Mouse (Mus musculus): ENCODE measurements around the gene Defb45. TPM values are rescaled to one million over a fixed set of nuclear protein-coding genes. Genes with fewer than 3 reads are reported as not detected.

Defb45 gene
- polyA plus RNA-seq, 1 experiment: not detected

DNA sequence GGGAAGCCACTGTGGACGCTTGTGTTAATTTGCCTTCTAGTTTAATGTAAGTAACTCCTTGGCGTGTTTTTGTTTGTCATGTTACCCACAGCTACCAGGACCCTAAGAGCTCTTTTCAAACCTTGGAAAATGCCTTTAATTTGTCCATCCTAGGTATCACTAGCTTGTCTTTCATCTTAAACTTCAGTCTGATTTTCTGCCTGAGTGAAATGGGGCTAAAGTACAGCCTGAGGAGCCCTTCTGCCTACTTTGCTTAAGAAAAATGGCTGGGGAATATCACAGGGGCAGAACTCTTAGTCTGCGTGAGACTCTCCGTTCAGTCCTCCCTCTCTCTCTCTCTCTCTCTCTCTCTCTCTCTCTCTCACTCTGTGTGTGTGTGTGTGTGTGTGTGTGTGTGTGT, 29.3 kb downstream of the Defb45 start:
- Histone ChIP-seq H3K4me3 (ENCODE audit: insufficient read depth, poor library complexity, severe bottlenecking) (no peak overlapping the region), H3ac (ENCODE audit: control insufficient read depth, insufficient read length, low read depth) (no peak overlapping the region), H3K27me3 (ENCODE audit: control insufficient read depth, insufficient read depth, insufficient read length) (peaks cover 11% of the 10 kb centered on the region), H3K36me3 (ENCODE audit: control insufficient read depth, insufficient read depth) (no peaks in the 10 kb centered on the region), H3K79me3 (ENCODE audit: low read depth) (no peaks in the 10 kb centered on the region), H3K79me2 (ENCODE audit: control insufficient read depth, insufficient read depth) (no peaks in the 10 kb centered on the region)
- TF ChIP-seq MYOD1 (IDR thresholded peaks at IDR 0.05; ENCODE audit: control insufficient read depth, insufficient read length, low read depth) (no peak), MAX (IDR thresholded peaks at IDR 0.05) (no peak), CEBPB (IDR thresholded peaks at IDR 0.05; ENCODE audit: low read depth) (no peak), USF1 (IDR thresholded peaks at IDR 0.05; ENCODE audit: low read depth) (no peak), FOSL1 (IDR thresholded peaks at IDR 0.05; ENCODE audit: insufficient read depth, low read length, poor library complexity, severe bottlenecking) (no peak), MYOG (IDR thresholded peaks at IDR 0.05; ENCODE audit: control insufficient read depth, extremely low read depth, insufficient read length) (no peak), CTCF (IDR thresholded peaks at IDR 0.05; ENCODE audit: control insufficient read depth, insufficient read depth, insufficient read length) (no peak)

DNA sequence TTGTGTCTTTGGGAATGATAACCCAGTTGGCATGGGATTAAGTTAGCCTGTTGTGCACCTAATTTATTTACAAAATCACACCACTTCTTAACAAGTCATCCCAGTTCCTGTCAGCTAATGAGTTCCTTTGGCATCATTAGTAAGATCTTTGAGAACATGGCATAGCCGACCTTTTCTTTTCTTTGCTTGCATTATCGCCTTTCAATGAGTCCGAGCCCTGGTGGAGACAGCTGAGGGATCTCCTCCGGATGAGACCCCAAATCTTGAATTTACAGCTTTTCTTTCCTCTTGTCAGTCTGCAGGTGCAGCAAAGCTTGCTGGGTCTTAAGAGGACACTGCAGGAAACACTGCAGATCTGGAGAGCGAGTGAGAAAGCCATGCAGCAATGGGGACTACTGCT, 30.2 kb downstream of the Defb45 start, which contains the start of gene Gm17416:
Gm17416 (plus strand) TSS at position 301 of the 400 bp plus-strand sequence.
- Histone ChIP-seq H3K36me3 (ENCODE audit: control insufficient read depth, insufficient read depth) (no peaks in the 10 kb centered on the region), H3K79me2 (ENCODE audit: control insufficient read depth, insufficient read depth) (no peaks in the 10 kb centered on the region), H3ac (ENCODE audit: control insufficient read depth, insufficient read length, low read depth) (no peak within 1 kb of the TSS), H3K4me3 (ENCODE audit: insufficient read depth, poor library complexity, severe bottlenecking) (no peak within 1 kb of the TSS), H3K79me3 (ENCODE audit: low read depth) (no peaks in the 10 kb centered on the region), H3K27me3 (ENCODE audit: control insufficient read depth, insufficient read depth, insufficient read length) (peaks cover 5% of the 10 kb centered on the region)
- TF ChIP-seq MYOG (IDR thresholded peaks at IDR 0.05; ENCODE audit: control insufficient read depth, extremely low read depth, insufficient read length): no peak

DNA sequence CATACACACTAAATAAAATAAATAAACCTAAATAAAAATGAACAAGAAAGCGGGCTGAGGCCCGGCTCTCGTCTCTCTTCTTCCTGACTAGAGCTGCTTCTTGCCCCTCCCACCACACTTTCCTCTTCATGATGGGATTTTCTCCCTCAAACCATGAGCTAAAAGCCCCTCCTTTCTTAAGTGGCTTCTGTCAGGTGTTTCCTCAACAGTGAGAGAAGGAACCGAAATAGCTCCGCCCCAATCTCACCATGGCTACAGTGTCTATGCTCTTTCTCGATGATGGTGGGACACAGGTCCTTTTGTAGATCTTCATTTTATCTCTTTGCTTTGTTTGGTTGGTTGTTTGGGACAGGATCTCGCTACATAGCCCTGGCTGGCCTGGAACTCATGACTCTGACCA, 42.5 kb downstream of the Defb45 start:
- Histone ChIP-seq H3K36me3 (ENCODE audit: control insufficient read depth, insufficient read depth) (no peaks in the 10 kb centered on the region), H3K79me3 (ENCODE audit: low read depth) (no peaks in the 10 kb centered on the region), H3K27me3 (ENCODE audit: control insufficient read depth, insufficient read depth, insufficient read length) (peaks cover 33% of the 10 kb centered on the region), H3ac (ENCODE audit: control insufficient read depth, insufficient read length, low read depth) (no peak overlapping the region), H3K79me2 (ENCODE audit: control insufficient read depth, insufficient read depth) (no peaks in the 10 kb centered on the region), H3K4me3 (ENCODE audit: insufficient read depth, poor library complexity, severe bottlenecking) (no peak overlapping the region)
- no peak for TF ChIP-seq MYOG (IDR thresholded peaks at IDR 0.05; ENCODE audit: control insufficient read depth, extremely low read depth, insufficient read length)
- no peak for TF ChIP-seq FOSL1 (IDR thresholded peaks at IDR 0.05; ENCODE audit: insufficient read depth, low read length, poor library complexity, severe bottlenecking)
- no peak for TF ChIP-seq USF1 (IDR thresholded peaks at IDR 0.05; ENCODE audit: low read depth)
- no peak for TF ChIP-seq MAX (IDR thresholded peaks at IDR 0.05)
- no peak for TF ChIP-seq CEBPB (IDR thresholded peaks at IDR 0.05; ENCODE audit: low read depth)
- no peak for TF ChIP-seq MYOD1 (IDR thresholded peaks at IDR 0.05; ENCODE audit: control insufficient read depth, insufficient read length, low read depth)
- no peak for TF ChIP-seq CTCF (IDR thresholded peaks at IDR 0.05; ENCODE audit: control insufficient read depth, insufficient read depth, insufficient read length)

DNA sequence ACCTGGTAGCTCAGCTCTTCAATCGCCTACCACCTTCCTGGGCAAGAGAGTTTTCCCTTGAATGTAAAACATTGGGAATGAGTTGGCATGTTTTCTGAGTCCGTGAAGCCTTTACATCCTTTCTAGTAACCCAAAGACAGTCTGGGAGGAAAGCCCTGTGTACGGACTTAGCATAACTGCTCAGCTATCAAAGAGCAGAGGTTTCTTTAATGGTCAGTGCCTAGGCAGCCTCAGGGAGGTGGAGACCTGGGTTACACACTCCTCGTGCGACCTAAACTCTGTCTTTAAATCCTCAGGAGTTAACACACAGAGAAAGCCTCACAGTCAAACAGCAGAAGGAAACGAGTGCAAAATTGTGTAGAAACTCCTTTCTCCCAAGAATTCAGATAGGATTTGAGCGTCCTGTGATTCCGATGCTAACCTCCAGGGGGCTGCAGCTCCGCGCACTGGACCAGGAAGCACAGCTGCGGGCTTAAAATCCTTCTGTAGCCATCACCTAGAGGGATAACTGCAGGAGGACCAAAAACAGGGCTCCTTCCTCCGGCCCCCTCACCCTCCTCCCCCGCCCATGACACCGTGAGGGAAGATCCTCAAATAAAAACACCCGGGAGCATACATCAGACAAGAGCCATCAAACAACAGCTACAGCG, 45.3 kb downstream of the Defb45 start:
- H3K79me3 ChIP-seq (ENCODE audit: low read depth): no peaks in the 10 kb centered on the region
- H3K79me2 ChIP-seq (ENCODE audit: control insufficient read depth, insufficient read depth): no peaks in the 10 kb centered on the region
- H3K4me3 ChIP-seq (ENCODE audit: insufficient read depth, poor library complexity, severe bottlenecking): no peak overlapping the region
- H3ac ChIP-seq (ENCODE audit: control insufficient read depth, insufficient read length, low read depth): no peak overlapping the region
- H3K27me3 ChIP-seq (ENCODE audit: control insufficient read depth, insufficient read depth, insufficient read length): peaks cover 20% of the 10 kb centered on the region
- TF ChIP-seq CTCF (IDR thresholded peaks at IDR 0.05; ENCODE audit: control insufficient read depth, insufficient read depth, insufficient read length) (peak; percentile 56), MYOG (IDR thresholded peaks at IDR 0.05; ENCODE audit: control insufficient read depth, extremely low read depth, insufficient read length) (no peak)
- H3K36me3 ChIP-seq (ENCODE audit: control insufficient read depth, insufficient read depth): no peaks in the 10 kb centered on the region

DNA sequence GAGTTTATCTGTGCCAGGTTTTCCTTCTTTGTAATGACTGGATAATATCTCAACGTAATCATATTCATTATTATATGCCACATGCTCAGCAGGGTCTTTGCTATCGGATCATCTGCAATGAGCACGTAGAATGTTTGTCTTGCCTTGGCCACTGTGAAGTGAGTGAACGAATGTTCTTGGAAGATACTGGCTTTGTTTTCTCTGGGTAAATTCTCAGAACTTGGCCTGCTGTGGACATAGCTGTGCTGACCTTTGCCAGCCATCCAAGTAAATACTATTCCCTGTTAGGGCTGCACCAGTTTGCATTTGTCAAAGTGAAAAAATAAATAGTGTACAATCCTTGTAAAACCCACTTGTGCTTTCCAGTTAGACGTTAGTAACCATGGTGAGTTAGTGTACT, 51.1 kb downstream of the Defb45 start:
- H3K79me3 ChIP-seq (ENCODE audit: low read depth): no peaks in the 10 kb centered on the region
- peaks cover 11% of the 10 kb centered on the region for H3K27me3 ChIP-seq (ENCODE audit: control insufficient read depth, insufficient read depth, insufficient read length)
- no peak for TF ChIP-seq CEBPB (IDR thresholded peaks at IDR 0.05; ENCODE audit: low read depth)
- H3K4me3 ChIP-seq (ENCODE audit: insufficient read depth, poor library complexity, severe bottlenecking): no peak overlapping the region
- H3K79me2 ChIP-seq (ENCODE audit: control insufficient read depth, insufficient read depth): no peaks in the 10 kb centered on the region
- H3ac ChIP-seq (ENCODE audit: control insufficient read depth, insufficient read length, low read depth): no peak overlapping the region
- H3K36me3 ChIP-seq (ENCODE audit: control insufficient read depth, insufficient read depth): no peaks in the 10 kb centered on the region

DNA sequence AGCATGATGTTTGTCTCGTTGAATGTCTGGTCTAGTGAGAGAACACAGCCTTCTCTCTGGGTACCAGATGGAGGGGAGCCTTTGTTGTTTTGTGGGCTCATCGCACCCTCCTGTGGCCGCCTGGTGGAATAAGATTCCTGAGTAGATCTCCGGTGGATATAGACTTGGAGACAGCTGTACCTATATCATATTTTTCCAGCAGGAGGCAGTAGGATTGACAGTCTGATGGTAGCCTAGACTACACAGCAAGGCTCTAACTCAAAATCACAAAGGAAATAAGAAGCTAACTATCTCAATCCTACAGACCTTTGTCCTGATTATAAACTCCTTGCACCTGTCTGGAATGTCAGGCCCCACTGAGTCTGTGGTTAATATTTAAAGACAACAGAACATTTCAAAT, 54.5 kb downstream of the Defb45 start:
- no peaks in the 10 kb centered on the region for H3K79me3 ChIP-seq (ENCODE audit: low read depth)

More for the DNA sequence above, 54.5 kb downstream of the Defb45 start:
- H3K27me3 ChIP-seq (ENCODE audit: control insufficient read depth, insufficient read depth, insufficient read length): peaks cover 7% of the 10 kb centered on the region
- TF ChIP-seq USF1 (IDR thresholded peaks at IDR 0.05; ENCODE audit: low read depth) (no peak), FOSL1 (IDR thresholded peaks at IDR 0.05; ENCODE audit: insufficient read depth, low read length, poor library complexity, severe bottlenecking) (no peak), MAX (IDR thresholded peaks at IDR 0.05) (no peak), CEBPB (IDR thresholded peaks at IDR 0.05; ENCODE audit: low read depth) (no peak), CTCF (IDR thresholded peaks at IDR 0.05; ENCODE audit: control insufficient read depth, insufficient read depth, insufficient read length) (no peak), MYOG (IDR thresholded peaks at IDR 0.05; ENCODE audit: control insufficient read depth, extremely low read depth, insufficient read length) (no peak), MYOD1 (IDR thresholded peaks at IDR 0.05; ENCODE audit: control insufficient read depth, insufficient read length, low read depth) (no peak)
- no peak overlapping the region for H3K4me3 ChIP-seq (ENCODE audit: insufficient read depth, poor library complexity, severe bottlenecking)
- H3ac ChIP-seq (ENCODE audit: control insufficient read depth, insufficient read length, low read depth): no peak overlapping the region
- no peaks in the 10 kb centered on the region for H3K79me2 ChIP-seq (ENCODE audit: control insufficient read depth, insufficient read depth)
- no peaks in the 10 kb centered on the region for H3K36me3 ChIP-seq (ENCODE audit: control insufficient read depth, insufficient read depth)

Data from C2C12 (cell line).